Mouse (Mus musculus) heart, postnatal 36 days (tissue): Measurements from ENCODE around the gene 1110025L11Rik. TPM values are rescaled to one million over a fixed set of nuclear protein-coding genes. Genes with fewer than 3 reads are reported as not detected.
"Not testable (repeated sequence)": the region's sequence is repeated elsewhere in the genome, so short reads cannot be mapped to it uniquely, and the experiment has no call there.

Source experiments
- DNase-seq, 2 experiments: peaks; one replicate each; pipeline ENCODE4 v3.0.0; 2021 to 2022
- intact Hi-C: fragments of 180-260 bp; cut with DNase I; formaldehyde crosslinking; loops from one replicate; pipeline ENCODE4 v1.15.1; 2025
- total RNA-seq, 2 experiments: library from RNA; stranded (reverse); gene quantifications; 2 replicates each; pipeline ENCODE4 v1.2.3; 2021

1110025L11Rik gene
- total RNA-seq = not detected

DNA sequence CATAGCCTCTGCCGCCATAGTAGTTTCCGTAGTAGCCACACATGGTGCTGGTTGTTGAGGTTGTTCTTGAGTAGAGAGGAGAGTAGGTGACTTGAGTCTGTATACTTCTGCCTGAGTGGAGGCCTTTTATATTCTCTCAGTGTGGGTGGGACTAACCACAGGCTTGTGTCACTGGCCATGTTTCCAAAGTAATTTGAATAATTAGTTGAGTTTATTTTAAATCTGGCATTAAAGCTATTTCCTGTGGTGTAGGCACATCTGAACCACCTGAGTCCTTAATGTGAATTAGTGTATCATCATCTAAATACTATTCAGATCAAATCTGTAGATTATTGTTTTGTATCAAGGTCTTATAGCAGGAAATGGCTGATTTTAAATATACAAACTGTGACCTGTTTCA is at the start of gene 1110025L11Rik:
TSS of gene 1110025L11Rik (minus strand) at position 101 of the 400 bp plus-strand sequence.
- intact Hi-C loops, DNase-seq: not testable (repeated sequence)

DNA sequence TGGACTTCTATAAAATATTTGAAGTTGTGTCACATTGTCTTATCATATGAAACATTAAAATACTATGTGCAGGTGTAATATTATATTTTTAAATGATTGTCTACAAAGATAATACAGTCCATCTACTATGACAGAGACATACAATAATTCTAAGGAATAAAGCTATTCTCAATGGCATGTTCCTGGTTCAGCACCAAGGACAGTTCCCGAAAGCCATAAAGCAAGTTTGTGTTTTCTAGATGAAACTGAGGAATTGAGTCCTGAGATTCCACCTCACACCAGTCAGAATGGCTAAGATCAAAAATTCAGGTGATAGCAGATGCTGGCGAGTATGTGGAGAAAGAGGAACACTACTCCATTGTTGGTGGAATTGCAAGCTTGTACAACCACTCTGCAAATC is 7.2 kb upstream of the 1110025L11Rik start:
- intact Hi-C loops, DNase-seq: not testable (repeated sequence)

DNA sequence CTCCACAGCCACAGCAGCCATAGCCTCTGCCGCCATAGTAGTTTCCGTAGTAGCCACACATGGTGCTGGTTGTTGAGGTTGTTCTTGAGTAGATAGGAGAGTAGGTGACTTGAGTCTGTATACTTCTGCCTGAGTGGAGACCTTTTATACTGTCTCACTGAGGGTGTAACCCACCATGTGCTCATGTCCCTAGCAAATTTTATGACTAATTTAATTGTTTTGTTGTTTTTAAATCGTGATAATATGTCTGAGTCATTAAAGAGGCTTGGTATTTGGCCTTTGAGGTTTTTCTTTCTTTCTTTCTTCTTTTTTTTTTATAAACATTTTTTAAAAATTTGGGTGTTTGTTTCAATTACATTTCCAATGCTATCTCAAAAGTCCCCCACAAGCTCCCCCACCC is 16.0 kb downstream of the 1110025L11Rik start, which contains the start of gene Krtap6-5:
TSS of gene Krtap6-5 (minus strand) at position 101 of the 400 bp plus-strand sequence.
- DNase-seq = no peak

DNA sequence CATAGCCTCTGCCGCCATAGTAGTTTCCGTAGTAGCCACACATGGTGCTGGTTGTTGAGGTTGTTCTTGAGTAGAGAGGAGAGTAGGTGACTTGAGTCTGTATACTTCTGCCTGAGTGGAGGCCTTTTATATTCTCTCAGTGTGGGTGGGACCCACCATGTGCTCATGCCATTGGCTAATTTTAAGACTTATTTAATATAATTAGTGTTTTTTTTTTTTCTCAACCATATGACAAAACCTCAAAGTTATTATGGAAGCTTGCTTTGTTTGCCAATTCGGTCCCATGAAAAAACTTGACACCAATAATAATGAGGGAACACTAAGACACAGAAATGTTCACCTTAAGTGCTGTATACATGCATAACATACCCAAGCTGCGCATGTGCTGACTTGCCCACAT is 22.4 kb downstream of the 1110025L11Rik start, which contains the start of gene Gm10228:
TSS of gene Gm10228 (minus strand) at position 101 of the 400 bp plus-strand sequence.
- DNase-seq, intact Hi-C loops: not testable (repeated sequence)

More for the DNA sequence above, 16.0 kb downstream of the 1110025L11Rik start, which contains the start of gene Krtap6-5:
- intact Hi-C loops = no loop called here

DNA sequence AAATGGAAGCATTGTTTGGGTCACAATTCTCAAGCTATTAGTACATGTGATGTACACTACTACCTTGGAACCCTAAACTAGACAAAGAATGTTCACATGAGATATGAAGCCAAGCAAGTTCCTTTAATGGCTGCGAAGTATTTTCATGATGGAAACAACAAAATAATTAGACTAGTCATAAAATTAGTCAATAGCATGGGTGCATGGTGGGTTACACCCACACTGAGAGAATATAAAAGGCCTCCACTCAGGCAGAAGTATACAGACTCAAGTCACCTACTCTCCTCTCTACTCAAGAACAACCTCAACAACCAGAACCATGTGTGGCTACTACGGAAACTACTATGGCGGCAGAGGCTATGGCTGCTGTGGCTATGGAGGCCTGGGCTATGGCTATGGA is 32.4 kb downstream of the 1110025L11Rik start, which contains the start of gene Krtap6-1:
TSS of gene Krtap6-1 (plus strand) at position 301 of the 400 bp plus-strand sequence.
- intact Hi-C loops, DNase-seq: not testable (repeated sequence)

DNA sequence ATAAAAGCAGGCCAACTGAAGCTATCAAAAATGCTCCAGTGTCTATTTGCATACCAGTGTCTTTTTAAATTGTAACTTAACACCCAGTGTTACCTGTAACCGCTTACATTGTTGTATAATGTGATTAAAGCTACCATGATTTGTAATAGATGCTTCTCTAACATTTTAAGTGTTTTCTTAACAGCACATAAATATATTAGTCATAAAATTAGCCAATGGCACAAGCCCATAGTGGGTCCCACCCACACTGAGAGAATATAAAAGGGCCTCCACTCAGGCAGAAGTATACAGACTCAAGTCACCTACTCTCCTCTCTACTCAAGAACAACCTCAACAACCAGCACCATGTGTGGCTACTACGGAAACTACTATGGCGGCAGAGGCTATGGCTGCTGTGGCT is 48.8 kb downstream of the 1110025L11Rik start, which contains the start of gene Gm10229:
TSS of gene Gm10229 (plus strand) at position 301 of the 400 bp plus-strand sequence.
- intact Hi-C loops, DNase-seq: not testable (repeated sequence)

DNA sequence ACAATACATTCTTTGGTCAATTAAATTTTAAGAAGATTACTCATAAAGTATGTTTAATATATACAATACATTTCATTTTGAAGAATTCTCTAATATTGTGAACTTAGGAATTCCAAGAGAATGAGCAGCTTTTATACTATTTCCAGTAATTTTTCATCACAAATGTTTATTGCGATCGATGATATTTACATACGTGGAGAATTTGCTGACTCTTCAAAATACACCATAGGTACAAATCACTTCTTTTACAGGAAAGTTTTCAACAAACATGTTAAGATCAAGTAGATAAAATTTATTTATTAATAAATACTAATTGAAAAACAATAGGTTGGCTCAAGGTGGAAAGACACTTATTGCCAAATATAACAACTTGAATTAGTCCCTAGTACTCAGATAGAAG is 49.8 kb downstream of the 1110025L11Rik start:
- intact Hi-C loops = no loop called here
- DNase-seq = no peak

Other genes starting within 250 kb of the 1110025L11Rik start
- not detected for gene Krtap15, start 243.8 kb downstream of the 1110025L11Rik start, total RNA-seq
- not detected for gene Krtap14, start 237.9 kb downstream of the 1110025L11Rik start, total RNA-seq
- not detected for gene Krtap19-1, start 194.6 kb downstream of the 1110025L11Rik start, total RNA-seq
- gene Krtap19-2, start 189.7 kb downstream of the 1110025L11Rik start, total RNA-seq = not detected
- gene Krtap19-3, start 186.0 kb downstream of the 1110025L11Rik start, total RNA-seq = not detected
- gene Krtap19-4, start 178.9 kb downstream of the 1110025L11Rik start, total RNA-seq = not detected
- gene Krtap19-5, start 167.5 kb downstream of the 1110025L11Rik start, total RNA-seq = not detected
- gene Krtap19-9b, start 131.7 kb downstream of the 1110025L11Rik start, total RNA-seq = not detected
- not detected for gene Krtap16-3, start 101.1 kb downstream of the 1110025L11Rik start, total RNA-seq
- not detected for gene Krtap22-2, start 53.2 kb downstream of the 1110025L11Rik start, total RNA-seq
- not detected for gene Gm10229, start 48.7 kb downstream of the 1110025L11Rik start, total RNA-seq
- not detected for gene Krtap6-1, start 32.3 kb downstream of the 1110025L11Rik start, total RNA-seq
- gene Gm10228, start 22.5 kb downstream of the 1110025L11Rik start, total RNA-seq = not detected
- gene Krtap6-5, start 16.1 kb downstream of the 1110025L11Rik start, total RNA-seq = not detected
- not detected for gene Krtap6-3, start 20.0 kb upstream of the 1110025L11Rik start, total RNA-seq
- not detected for gene Gm6358, start 76.8 kb upstream of the 1110025L11Rik start, total RNA-seq
- gene Gm10061, start 87.1 kb upstream of the 1110025L11Rik start, total RNA-seq = not detected
- not detected for gene Gm9789, start 94.0 kb upstream of the 1110025L11Rik start, total RNA-seq
- not detected for gene Gm7735, start 105.5 kb upstream of the 1110025L11Rik start, total RNA-seq
- not detected for gene 1110057P08Rik, start 110.7 kb upstream of the 1110025L11Rik start, total RNA-seq
- not detected for gene Krtap20-2, start 141.9 kb upstream of the 1110025L11Rik start, total RNA-seq